Mouse (Mus musculus) forebrain, embryonic 16.5 days (tissue): ENCODE results near the gene Nhlrc2. TPM values are rescaled to one million over a fixed set of nuclear protein-coding genes. Genes with fewer than 3 reads are reported as not detected.
"Not testable (repeated sequence)": the region's sequence is repeated elsewhere in the genome, so short reads cannot be mapped to it uniquely, and the experiment has no call there.

Experiments used
- ATAC-seq: fragments of 200-750 bp; cut with Nextera tagmentation; 2 replicates; pipeline ENCODE4 v1.8.0; 2017; ENCODE audit warnings: mild to moderate bottlenecking, moderate library complexity
- H3K27ac ChIP-seq: fragments of 300-500 bp; sonication (generic); 2 replicates; pipeline ENCODE4 v1.5.1; 2014; ENCODE audit warnings: low read length, control low read depth
- H3K27me3 ChIP-seq: fragments of 300-500 bp; sonication (generic); replicated peaks from 2 replicates; pipeline ENCODE4 v1.6.1; 2014; ENCODE audit warnings: low read length; ENCODE audit not compliant: control insufficient read depth, insufficient read depth
- H3K36me3 ChIP-seq: fragments of 300-500 bp; sonication (generic); 2 replicates; pipeline ENCODE4 v1.6.1; 2014; ENCODE audit not compliant: control insufficient read depth, insufficient read depth
- H3K4me1 ChIP-seq: fragments of 300-500 bp; sonication (generic); replicated peaks from 2 replicates; pipeline ENCODE4 v1.6.1; 2014; ENCODE audit warnings: low read length; ENCODE audit not compliant: control insufficient read depth, insufficient read depth
- H3K4me2 ChIP-seq: fragments of 300-500 bp; sonication (generic); 2 replicates; pipeline ENCODE4 v1.6.1; 2014; ENCODE audit warnings: mild to moderate bottlenecking, low read length, control low read depth
- H3K4me3 ChIP-seq: fragments of 300-500 bp; sonication (generic); replicated peaks from 2 replicates; pipeline ENCODE4 v1.5.1; 2014; ENCODE audit warnings: mild to moderate bottlenecking, low read length, control low read depth
- H3K9ac ChIP-seq: fragments of 300-500 bp; sonication (generic); replicated peaks from 2 replicates; pipeline ENCODE4 v1.6.1; 2014; ENCODE audit warnings: low read depth, low read length, control low read depth
- H3K9me3 ChIP-seq: fragments of 300-500 bp; sonication (generic); 2 replicates; pipeline ENCODE4 v1.6.1; 2016; ENCODE audit warnings: low read length; ENCODE audit not compliant: control insufficient read depth
- WGBS: fragments of 180-500 bp; shearing (Covaris S2); extraction: QIAGEN DNeasy Blood & Tissue Kit; methylation state at CpG from one replicate; pipeline ENCODE4 v1.1.7; 2014; 5-methylcytosine and 5-hydroxymethylcytosine counted together
- polyA plus RNA-seq: library from polyadenylated mRNA; unstranded; fragments of >200 nt; fragmentation: Nextera tagmentation; extraction: Ambion mirVana; gene quantifications from 2 replicates; pipeline ENCODE4 v1.2.1, GENCODE M21; 2015

The Nhlrc2 gene
- polyA plus RNA-seq, result 10.6 and 12.4 TPM in 2 replicates

- Histone ChIP-seq H3K27me3 (no peaks in the 10 kb centered on the region), H3K9ac (peak within 1 kb of the TSS; percentile 99), H3K4me3 (peak within 1 kb of the TSS; percentile 97), H3K9me3 (no peaks in the 10 kb centered on the region), H3K4me1 (peaks cover 17% of the 10 kb centered on the region), H3K27ac (peak within 1 kb of the TSS; percentile 86), H3K4me2 (peak within 1 kb of the TSS; percentile 78), H3K36me3 (peaks cover 12% of the 10 kb centered on the region)
- WGBS, result under 1% methylated on average over 69 of the region's 69 CpGs
- peak; percentile 88 for ATAC-seq
Observed at GRCm38 (mm10) chr19:56548230-56549032, at the start of gene Nhlrc2. TSS of gene Nhlrc2 (plus strand) at chr19:56548261.

- not testable (repeated sequence) for H3K4me2 ChIP-seq, H3K4me1 ChIP-seq, H3K36me3 ChIP-seq, H3K27me3 ChIP-seq, ATAC-seq, H3K27ac ChIP-seq, H3K9me3 ChIP-seq, H3K9ac ChIP-seq, H3K4me3 ChIP-seq
- no CpG with 5 or more reads among the region's 5 CpGs for WGBS
Observed at GRCm38 (mm10) chr19:56503069-56503468, 45.0 kb upstream of the Nhlrc2 start.

- not testable (repeated sequence) for H3K9me3 ChIP-seq, H3K36me3 ChIP-seq, H3K27ac ChIP-seq, ATAC-seq, H3K9ac ChIP-seq, H3K4me2 ChIP-seq, H3K4me1 ChIP-seq, H3K4me3 ChIP-seq, H3K27me3 ChIP-seq
- WGBS, result no CpG with 5 or more reads among the region's 5 CpGs
Observed at GRCm38 (mm10) chr19:56503525-56503924, 44.5 kb upstream of the Nhlrc2 start.

GRCm38 (mm10) chr19:56511207-56511606 lies 36.9 kb upstream of the Nhlrc2 start:
- not testable (repeated sequence) for H3K27me3 ChIP-seq, H3K27ac ChIP-seq, ATAC-seq, H3K9me3 ChIP-seq, H3K4me3 ChIP-seq, H3K4me1 ChIP-seq, H3K36me3 ChIP-seq, H3K9ac ChIP-seq, H3K4me2 ChIP-seq
- WGBS, result no CpG with 5 or more reads among the region's 4 CpGs

GRCm38 (mm10) chr19:56513527-56513926 lies 34.5 kb upstream of the Nhlrc2 start:
- not testable (repeated sequence) for H3K9me3 ChIP-seq, ATAC-seq
- WGBS, result no CpG with 5 or more reads among the region's 2 CpGs

GRCm38 (mm10) chr19:56519408-56519807 lies 28.7 kb upstream of the Nhlrc2 start:
- no CpG with 5 or more reads among the region's 7 CpGs for WGBS
- H3K27me3 ChIP-seq, H3K9ac ChIP-seq, H3K27ac ChIP-seq, H3K9me3 ChIP-seq, H3K36me3 ChIP-seq, H3K4me1 ChIP-seq, H3K4me2 ChIP-seq, H3K4me3 ChIP-seq, ATAC-seq: not testable (repeated sequence)

More at GRCm38 (mm10) chr19:56513527-56513926, 34.5 kb upstream of the Nhlrc2 start:
- H3K36me3 ChIP-seq, H3K4me3 ChIP-seq, H3K27me3 ChIP-seq, H3K4me2 ChIP-seq, H3K9ac ChIP-seq, H3K4me1 ChIP-seq, H3K27ac ChIP-seq: not testable (repeated sequence)

GRCm38 (mm10) chr19:56530529-56530928 lies 17.5 kb upstream of the Nhlrc2 start:
- H3K9ac ChIP-seq, H3K36me3 ChIP-seq, H3K4me1 ChIP-seq, H3K27ac ChIP-seq, ATAC-seq, H3K4me3 ChIP-seq, H3K4me2 ChIP-seq, H3K9me3 ChIP-seq, H3K27me3 ChIP-seq: not testable (repeated sequence)
- no CpG with 5 or more reads among the region's 11 CpGs for WGBS

GRCm38 (mm10) chr19:56531251-56531650 lies 16.8 kb upstream of the Nhlrc2 start:
- H3K36me3 ChIP-seq, result no peaks in the 10 kb centered on the region
- H3K9ac ChIP-seq, result no peak overlapping the region
- no peak overlapping the region for H3K4me2 ChIP-seq
- H3K27me3 ChIP-seq, result no peaks in the 10 kb centered on the region
- WGBS, result 93% methylated on average over 12 of the region's 12 CpGs
- H3K4me1 ChIP-seq, result no peaks in the 10 kb centered on the region
- H3K9me3 ChIP-seq, result no peaks in the 10 kb centered on the region
- no peak overlapping the region for H3K27ac ChIP-seq
- H3K4me3 ChIP-seq, result no peak overlapping the region
- no peak for ATAC-seq

- WGBS, result 88% methylated on average over 14 of the region's 14 CpGs
- no peaks in the 10 kb centered on the region for H3K9me3 ChIP-seq
Observed at GRCm38 (mm10) chr19:56533291-56534071, 14.6 kb upstream of the Nhlrc2 start.

More at GRCm38 (mm10) chr19:56533291-56534071, 14.6 kb upstream of the Nhlrc2 start:
- no peak overlapping the region for H3K4me3 ChIP-seq
- no peaks in the 10 kb centered on the region for H3K36me3 ChIP-seq
- H3K4me2 ChIP-seq, result no peak overlapping the region
- H3K27me3 ChIP-seq, result no peaks in the 10 kb centered on the region
- no peak overlapping the region for H3K27ac ChIP-seq
- H3K9ac ChIP-seq, result no peak overlapping the region
- H3K4me1 ChIP-seq, result no peaks in the 10 kb centered on the region
- peak; percentile 28; the same call in 1 of the 2 replicates for ATAC-seq
